Mouse (Mus musculus) urinary bladder, postnatal 25 days (tissue): ENCODE measurements around the gene Adgrl2.

Experiments used
- DNase-seq: peaks from one replicate; pipeline ENCODE4 v3.0.0; 2022; ENCODE audit warnings: low spot score

The Adgrl2 gene

DNA sequence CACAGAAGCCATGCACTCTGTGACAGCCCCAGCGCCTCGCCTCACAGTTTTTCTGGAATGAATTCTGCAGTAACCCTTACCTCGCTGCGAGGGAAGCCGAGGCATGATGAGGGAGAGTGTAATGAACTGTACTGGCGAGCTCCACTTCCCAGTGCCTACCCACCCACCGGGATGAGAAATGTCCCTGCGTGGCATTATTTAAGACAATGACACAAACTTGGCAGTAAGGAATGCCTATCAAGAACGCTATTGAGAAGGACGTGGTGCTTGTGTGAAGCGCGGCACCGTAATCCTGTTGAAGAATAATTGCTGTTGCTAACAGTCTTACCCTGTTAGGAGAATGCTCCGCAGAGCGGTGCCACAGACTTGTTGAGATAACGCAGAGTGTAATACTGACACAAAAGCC is 13.2 kb downstream of the Adgrl2 start:
- no peak for DNase-seq

DNA sequence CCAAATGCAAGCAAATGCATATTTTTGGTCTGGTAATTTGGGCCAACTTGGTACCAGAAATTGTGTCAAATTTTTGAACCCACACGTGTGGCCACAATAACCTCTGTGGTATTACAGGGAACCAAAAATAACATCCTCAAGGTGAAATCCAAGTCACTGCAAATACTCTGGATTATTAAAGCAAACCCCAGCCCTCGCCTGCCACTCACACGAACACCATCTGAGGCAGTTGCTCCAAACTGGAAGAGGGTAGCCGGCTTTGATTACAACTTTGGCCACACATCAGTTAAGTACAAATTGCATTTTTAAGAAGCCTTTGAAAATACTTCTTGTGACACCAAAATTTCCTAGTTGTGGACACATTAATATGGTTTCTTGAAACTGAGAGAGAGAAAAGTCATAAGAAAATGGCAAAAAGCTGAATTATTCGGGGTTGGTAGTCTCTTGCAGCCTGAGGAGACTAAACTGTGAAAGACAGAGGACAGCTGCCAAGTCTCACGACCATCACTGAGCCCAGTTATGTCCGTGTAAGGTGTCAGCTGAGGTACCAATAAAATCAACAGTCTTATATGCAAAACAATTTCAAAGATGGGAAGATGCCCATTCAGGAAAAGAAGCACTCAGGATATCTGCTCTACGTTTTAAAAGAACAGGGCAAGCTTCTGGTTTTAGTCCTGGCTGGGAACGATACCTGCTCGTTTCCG is 18.3 kb downstream of the Adgrl2 start:
- DNase-seq, result no peak

DNA sequence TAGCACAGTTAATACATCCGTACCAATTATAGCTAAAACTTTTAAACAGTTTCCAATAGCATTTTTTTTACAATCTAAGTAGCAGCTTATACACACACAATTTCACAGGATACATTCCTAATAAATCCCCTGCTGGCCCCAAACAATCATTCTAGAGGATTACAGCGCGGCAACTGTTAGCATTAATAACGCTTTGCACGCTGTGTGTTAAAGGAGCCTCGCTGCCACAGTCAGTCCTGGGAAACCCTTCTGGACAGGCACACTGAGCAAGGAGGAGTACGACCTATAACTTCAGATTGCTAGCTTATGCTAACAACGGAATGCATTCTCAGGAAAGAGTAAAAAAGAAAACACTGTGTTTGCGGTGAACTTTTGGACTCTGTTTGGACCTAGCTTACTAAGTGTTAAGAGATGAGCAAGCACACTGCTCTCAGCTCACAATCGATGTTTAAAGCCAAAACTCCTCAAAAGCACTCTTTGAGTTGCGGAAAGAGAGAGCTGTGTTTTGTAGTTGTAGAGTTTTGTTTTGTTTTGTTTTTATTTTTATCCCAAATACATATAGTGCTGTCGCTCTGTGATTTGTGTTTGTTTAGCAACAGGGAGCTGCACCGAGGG is 25.3 kb downstream of the Adgrl2 start:
- no peak for DNase-seq

DNA sequence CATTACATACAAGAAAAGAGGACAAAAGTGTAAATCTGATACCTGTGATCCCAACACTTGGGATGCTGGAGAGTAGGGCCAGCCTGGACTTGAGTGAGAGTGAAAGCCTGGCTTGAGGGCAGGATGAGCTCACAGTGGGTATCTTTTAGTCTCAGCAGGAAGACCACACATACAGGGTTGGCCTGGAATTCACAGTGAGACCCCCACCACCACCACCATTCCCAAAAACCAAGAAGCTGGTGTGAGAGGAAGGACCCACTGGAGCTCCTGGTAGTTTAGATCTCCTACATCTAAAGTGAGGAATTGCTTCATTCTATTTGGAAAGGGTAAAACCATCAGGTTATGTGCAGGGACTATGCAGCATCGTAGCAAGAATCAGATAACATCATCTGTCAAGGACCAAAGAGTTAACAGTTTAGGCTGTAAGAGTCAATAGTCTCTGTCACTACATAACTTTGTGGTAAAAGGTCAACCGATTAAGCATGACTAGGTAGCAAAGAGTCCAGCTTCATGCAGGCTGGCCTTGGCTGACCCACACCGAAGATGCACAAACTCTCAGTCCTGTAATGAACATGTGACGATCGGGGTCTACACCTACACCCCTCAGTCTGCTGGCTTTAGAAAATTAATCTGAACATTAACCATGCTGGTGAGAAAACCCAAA is 26.8 kb downstream of the Adgrl2 start:
- no peak for DNase-seq

DNA sequence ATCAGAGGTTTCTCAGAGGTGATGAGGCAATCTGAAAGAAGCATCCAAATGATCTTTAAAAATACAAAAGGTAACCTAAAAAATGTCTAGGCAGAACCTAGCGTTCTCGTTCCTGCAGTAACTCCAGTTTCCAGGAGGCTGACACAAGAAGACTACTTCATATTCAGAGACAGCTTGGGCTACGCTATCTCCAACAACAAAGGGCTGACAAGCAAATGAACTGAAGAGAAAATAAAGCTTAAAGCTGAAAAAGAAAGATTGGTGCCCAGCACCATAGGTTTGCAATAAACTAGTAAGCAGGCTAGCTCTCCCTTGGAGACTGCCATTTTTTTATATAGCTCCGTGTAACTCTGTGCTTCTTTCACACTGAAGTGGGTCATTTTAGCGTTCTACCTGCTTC is 28.7 kb downstream of the Adgrl2 start:
- DNase-seq, result no peak

DNA sequence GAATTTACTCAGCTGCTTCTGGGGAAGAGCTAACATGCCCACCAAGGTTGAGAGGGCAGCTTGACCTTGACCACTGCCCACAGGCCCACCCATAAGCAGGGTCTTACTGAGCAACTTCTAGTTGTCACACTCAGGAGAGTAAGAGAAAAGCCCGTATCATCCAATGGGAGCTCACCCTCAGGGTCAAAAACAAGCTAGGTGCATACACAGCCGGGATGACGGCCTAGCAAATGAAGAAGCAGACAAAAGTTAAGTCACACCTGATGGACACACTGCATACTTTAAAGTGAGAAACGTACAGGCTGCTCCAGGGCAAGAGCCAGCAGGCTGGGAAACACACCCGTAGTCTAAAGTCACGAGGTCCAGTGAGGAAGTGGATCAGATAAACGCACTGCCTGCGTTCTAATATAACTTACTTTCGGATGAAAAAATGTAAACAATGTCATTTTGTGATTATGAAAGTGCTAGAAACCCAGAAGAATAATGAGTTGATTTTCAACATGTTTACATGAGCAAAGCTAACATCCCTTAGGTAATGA is 29.5 kb downstream of the Adgrl2 start:
- no peak for DNase-seq

DNA sequence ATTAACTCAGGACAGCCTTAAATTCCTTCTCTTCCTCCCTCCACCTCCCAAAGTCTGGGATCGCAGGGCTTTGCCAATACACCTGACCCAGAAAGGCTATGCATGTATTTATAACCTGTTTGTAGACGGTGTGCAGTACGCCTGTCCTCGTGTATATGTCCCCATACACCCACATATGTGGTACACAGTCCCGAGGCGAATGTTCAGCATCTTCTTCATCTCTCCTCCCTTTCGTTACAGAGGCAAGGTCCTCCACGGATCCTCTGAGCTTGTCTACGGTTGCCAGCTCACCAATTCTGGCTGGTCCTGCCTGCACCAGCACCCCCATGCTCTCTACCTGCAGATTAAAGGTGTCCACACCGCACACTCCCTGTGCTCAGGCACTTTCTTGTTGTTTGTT is 30.1 kb downstream of the Adgrl2 start:
- DNase-seq, result no peak

DNA sequence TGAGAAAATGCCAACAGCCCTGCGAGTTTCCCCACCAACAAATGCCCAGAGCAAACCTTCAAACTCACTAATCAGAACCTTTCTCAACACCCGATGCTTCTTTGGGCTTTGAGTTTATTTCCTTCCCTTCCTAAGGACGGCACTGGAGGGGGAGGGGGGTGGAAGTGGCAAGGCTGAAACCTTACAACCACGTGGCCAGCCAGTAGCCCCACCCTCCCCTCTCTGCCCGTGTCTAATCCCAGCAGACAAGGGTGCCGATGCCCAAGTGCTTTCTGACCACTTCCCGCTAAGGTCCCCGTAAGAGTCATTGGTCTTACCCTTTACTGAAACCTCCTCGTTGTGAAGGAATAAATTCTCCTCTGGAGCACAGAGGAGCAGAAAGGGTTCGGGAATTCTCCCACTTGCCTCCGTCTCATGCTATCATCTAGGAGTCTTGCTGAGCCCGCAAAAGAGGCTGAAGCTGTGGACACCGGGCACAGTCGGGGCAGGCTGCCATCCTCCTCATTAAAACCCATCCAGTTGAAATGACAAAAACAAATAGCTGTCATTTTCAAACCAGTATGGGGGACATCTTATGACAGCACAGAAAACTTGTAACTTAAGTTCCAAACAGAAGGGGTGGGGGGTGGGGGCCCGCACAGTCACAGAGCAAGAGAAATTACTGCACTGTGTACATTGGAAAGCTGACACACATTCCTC is 30.9 kb downstream of the Adgrl2 start:
- peak; percentile 21 for DNase-seq

DNA sequence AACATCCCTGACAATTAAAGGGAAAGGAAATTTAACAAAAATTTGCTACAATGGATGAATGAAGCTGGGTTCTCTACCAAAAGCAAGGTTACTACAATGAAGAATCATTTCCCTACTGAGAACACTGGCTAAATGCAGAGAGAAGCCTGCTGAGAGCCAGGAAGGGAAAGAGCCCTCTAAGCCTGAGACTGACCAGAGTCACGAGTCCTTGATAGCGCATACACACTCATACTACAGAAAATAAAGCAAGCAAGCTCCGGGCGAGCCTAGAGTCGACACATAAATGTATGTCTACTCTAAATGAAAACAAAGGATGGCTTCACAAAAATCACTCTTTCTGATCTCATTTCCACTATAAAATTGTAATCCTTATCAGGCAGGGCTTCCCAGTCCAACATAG is 31.6 kb downstream of the Adgrl2 start:
- no peak for DNase-seq

DNA sequence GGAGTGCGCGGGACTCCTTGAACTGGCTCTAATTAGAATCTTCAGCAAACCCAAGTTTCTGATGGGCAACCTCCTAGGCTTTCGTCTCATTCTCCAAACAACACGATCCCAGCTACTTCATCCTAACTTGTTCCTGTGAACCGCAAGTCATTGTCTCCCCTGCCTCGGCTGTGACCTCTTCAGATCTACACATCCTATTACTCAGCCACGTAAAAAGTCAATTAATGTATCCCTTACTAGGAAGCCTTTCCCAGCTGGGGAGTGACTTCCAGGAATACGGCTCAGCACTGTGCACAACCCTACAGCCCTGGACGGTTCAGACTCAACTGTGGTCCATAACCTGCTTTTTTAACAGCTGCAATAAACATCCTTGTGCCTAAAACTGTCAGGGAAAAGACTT is 32.2 kb downstream of the Adgrl2 start:
- no peak for DNase-seq

DNA sequence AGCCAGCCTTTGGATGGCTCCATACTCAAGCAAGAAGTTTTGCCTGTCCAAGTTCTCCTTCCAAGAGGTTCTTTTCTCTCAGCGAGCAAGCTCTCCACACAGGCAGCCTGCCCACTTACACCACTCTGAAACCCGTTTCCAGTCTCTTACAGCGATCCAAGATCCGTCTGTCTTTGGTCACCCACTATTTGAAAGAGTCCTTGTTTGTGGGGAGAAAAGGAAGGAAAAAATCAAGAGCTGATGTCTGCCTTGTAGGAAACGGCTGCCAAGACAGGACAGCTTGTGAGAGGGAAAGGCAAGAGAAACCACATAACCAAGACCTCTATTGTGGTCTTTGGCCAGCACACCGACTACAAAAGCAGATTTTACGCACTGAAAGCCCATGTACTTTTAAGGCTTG is 33.5 kb downstream of the Adgrl2 start:
- no peak for DNase-seq

DNA sequence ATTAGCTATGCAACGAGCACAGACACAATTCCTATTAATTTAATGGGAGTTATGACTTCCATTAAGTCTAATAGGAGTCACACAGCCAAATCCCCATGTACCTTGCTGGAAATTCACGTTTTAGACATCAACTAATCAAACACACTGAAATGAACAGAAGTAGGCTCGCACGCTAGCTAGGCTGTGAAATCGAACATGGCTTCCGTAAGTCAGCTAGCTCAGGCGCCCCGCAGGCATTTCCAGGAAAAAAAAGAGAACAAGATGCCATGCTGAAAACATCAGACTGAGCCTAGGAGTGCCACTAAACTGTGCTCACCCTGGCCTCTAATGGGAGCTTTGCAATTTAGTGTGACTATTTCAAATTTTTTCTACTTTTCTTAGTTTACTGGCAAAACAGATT is 40.6 kb downstream of the Adgrl2 start:
- no peak for DNase-seq

DNA sequence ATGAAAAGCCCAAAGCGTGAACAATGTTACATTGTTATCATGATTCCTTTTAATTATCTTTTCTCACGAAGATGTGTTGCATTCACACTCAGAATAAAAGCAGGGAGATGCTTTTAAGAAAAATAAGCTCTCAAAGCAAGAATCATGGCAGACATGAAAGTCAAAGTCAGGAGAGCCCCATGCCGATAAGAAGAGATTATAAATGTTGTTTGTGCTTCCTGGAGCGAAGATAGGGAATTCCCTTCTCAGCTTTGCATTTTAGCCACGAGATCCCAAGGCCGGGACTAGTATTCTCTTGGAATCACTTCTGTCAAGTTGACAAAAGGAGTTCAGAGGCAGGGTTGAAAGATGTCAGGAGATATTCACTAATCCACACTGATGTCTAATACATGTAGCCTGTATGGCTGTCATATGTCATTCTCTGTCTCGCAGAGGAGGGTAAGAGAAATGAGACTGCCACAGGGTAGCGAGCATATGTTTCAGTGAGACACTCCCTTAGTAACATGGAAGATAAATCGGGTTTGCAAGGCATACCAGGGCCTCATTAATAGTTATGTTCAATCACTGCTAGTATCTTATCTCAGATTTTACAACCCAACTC is 42.5 kb downstream of the Adgrl2 start:
- no peak for DNase-seq

DNA sequence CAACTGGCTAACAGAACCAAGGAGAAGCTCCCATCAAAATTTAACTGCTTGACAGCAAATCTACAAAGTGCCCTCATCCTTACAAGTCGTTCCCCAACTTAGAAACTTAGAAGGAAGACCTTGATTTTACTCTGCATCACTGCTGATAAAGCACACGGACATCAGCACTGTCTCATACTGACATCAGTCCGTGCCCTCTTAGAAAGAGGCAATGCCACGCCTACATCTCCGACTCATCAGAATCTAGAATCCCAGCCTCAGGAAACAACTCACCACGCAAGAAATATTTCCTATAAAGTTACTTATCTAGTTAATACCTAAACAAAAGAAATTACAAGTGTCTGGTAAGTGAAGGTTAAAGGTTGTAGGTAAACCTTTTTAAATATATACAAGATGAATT is 43.1 kb downstream of the Adgrl2 start:
- no peak for DNase-seq

DNA sequence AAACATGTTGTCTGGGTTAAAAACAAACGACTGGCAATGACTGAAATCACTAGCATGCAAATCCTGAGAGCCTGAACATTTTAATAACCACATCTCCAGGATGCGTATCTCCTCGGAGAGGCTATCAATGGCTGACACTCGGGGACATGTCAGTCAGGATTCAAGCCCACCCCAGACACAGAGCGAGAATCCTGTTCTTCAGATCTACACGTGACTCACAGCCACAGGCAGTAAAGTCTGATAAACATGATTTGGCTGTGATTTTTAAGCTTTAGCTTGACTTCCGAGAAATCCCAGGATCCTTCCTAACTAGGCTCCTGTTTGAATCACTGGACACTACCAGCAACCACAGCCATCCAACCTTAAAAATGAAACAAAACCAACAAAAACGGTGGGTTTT is 44.8 kb downstream of the Adgrl2 start:
- no peak for DNase-seq

DNA sequence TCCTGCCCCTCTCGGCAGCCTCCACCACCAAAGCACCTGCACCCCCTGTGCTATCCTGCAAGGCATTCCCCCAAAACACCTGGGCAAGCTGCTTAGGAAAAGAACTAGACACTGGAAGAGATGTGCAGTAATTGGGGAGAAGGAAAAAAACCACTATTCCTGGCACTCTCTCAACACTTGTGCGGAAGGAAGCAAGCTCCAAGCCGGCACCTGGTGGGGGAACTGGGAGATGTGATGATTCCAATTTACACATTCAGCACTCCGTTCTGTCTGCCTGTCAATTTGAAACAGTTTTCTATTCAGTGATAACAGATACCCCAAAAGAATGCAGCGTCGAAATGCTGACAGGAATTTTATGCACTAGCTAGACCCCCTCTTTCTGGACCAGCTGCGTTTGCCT is 50.9 kb downstream of the Adgrl2 start:
- no peak for DNase-seq

DNA sequence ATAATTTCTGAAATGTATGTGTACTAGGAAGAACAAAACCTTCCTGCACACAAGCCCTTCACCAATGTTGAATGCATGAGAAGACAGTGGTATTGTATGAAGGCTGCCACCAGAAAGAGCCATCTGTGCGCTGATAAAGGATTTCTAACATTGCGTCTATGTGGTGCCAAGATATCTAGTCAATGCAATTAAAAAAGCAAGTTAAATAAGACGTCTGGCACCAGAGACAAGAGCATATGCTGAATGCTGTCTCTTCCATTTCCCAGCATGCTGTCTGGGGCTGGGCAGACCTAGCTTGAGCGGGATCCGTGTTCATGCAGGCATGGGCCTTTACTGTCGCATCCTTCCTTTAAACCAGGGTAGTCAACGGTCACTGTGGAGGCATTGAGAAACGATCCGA is 55.3 kb downstream of the Adgrl2 start:
- no peak for DNase-seq

DNA sequence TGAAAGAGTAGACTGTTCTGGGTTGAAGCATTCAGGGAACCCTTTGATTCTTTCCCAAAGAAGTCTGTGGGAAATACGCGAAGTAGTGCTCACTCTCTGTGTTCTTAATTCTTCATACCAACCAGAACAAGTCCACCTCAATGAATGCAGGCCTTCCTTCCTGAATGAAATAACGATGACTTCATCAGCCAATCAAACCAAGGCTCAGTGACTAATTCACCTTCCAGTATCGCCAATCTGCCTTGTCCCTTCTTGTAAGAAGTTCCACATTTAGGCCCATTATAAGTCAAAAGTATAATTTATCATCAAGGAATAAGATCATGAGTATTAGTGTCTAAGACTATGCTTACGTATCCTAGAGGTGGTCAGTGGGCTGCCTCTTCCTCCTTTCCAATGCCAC is 56.1 kb downstream of the Adgrl2 start:
- no peak for DNase-seq

DNA sequence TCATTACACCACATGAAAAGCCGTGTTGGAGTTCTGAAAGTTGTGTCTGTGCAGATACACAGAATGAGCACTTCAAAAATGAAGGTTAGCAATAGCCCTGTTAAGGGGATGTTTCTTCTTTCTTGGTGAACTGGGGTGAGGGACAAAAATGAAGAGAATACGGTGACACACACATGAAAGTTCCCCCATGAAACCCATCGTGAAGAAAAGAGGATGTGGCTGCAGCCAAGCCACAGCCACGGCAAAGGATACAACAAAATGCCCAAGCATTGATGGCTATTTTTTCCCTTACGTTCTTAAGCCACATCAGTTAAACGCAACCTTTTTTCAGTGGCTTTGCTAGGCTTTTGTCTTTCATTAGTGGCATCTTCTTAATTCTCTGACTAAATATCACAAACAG is 57.2 kb downstream of the Adgrl2 start:
- DNase-seq, result no peak

DNA sequence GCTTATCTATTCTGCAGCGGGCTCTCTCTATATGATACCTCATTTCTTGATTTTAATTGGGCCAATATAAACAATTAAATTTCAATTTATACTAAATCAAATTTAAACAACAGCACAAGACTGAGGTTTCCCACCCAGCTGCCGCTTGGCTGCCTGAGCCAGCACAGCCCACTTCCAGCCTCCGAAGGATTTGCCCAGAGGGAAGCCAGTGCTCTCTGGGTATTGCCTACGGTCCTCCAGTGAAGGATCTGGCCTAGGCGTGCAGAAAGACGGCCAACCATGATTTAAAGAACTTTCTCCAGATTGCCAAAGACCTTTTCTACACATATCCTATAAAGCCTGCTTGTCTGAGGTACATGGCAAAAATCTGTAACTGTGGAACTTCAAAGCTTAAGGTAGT is 59.4 kb downstream of the Adgrl2 start:
- no peak for DNase-seq

DNA sequence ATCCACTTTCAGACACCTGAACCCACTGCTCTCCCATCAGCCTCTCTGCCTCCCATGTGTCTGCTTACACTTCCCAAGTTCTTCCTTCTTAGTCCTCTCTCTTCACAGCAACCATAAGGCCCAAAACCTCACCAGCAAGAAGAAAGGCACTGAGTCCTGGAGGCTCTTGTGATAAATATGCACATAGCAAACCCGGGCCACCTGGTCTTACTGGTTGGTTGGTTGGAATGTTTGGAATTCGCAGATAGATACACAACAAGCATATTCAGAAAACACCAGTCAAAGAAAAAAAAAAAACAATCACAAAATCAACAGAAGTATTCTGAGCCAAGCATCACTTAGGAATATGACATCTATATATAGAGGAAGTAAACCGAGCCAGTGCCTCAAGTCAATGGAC is 64.0 kb downstream of the Adgrl2 start:
- no peak for DNase-seq

DNA sequence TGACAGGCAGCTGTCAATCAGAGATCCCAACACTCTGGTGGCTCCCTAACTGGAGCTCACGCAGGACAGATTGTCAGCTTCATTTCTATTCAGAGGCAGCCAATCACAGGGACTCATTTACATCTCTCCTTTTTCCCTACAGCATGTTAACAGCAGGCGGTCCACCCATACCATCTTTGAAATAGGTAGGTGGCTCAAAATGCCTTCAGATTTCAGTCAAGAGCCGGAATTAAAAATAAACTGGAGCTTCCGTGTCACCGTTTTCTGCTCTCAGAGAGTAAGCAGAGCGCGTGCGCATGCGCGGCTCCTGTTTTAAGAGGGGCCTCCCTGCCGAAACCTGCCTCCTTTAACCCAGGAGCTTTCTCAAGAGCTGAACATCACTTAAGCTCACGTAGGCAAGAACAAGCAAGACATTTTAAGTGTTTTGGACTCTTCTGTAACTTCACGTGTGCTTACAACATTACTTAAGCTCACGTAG is 67.7 kb downstream of the Adgrl2 start:
- no peak for DNase-seq
